Mouse (Mus musculus): ENCODE results near the gene Stard3nl.
"Not testable (repeated sequence)": the region's sequence is repeated elsewhere in the genome, so short reads cannot be mapped to it uniquely, and the experiment has no call there.

Stard3nl gene

DNA sequence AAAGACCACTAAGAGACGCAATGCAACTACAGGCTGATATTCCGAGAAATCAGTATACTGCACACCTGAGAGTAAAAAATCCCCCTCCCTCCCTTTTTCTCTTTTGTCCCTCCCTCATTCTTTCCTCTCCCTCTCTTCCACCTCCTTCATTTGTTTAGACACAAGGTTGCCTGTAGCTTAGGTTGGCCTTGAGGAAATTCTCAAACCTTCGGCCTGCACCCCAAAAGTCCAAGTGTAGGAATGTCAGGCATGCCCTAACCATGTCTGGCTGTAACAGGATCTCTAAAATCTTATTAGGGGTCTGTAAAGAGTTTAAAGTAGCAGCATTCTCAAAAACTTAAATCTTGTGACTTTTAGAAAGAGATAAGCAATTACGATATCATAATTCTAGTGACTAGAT is 10.4 kb downstream of the Stard3nl start:
- no peak for DNase-seq (ENCODE audit: low spot score)

DNA sequence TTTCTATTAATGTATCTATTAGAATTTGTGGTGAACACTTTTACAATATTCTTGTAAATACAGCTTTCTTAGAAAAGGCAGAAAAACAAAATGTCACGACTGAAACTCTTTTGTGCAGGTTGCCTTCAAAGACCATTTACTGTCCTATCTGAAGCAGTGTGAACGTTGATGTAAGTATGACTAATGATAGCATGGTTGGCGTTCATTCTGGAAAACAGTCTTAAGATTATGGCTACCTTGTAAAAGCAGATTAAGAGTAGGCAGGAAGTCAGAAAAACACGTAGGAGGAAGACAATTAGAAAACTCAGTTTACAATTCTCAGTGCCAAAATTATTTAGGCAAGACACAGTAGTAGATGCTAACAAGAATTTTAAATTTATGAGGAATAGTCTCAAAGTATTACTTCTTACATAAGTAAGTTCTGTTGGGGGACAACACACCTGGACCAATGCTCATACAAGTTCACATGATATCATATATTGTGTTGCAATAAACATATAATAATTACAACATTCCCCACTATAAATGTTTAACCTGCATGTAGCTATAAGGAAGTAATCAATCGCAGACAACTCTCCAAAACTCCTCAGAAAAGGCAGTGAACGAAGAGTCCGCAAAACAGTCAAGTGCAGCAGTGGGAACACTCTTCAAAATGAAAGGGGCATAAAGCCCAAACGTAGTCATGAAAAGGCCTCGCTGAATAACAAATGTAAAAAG is 14.3 kb downstream of the Stard3nl start:
- DNase-seq (ENCODE audit: low spot score): no peak

DNA sequence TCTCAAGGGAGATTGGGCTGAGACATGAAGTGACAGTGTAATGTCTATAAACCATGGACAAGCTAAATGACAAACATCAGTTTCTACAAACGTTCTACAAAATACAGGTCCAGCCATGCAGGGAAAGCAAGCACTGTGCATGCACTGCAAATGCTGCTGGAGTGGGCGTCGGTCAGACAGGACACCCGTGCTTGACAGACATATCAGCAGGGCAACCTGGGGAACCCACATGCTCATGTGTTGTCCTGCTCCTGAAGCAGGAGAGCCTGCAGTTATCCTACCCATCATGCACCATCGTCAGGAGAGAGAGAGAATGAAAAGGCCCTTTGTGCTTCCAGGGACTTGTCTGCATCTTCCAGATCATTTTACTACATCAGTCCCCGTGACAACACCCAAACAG is 16.3 kb downstream of the Stard3nl start:
- no peak for DNase-seq (ENCODE audit: low spot score)

DNA sequence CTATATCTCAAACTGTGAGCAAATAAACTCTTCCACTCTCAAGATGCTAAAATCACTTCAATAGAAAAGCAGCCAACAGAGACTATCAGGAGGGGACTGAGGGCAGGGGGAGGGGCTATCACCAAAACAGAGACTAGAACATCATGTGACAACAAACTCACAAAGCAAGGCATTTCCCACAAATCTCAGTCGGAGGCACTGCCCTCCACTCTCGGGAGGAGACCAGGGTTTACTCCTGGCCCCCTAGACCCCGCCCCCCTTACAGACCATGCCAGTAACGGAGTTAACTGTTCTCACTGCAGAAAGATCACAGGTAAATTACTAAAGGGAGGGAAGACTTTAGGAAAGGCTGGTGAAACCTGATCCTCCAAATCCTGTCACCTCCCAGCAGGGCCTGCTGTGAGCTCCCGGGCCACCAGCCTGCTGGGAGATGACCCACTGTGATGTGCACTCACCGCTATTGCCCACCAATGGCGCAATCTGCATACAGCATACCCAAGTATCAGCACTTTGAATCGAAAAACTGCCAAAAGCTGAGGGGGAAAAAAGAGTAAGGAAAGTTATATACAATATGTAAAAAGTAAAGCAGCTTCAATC is 23.4 kb downstream of the Stard3nl start:
- no peak for DNase-seq (ENCODE audit: low spot score)

DNA sequence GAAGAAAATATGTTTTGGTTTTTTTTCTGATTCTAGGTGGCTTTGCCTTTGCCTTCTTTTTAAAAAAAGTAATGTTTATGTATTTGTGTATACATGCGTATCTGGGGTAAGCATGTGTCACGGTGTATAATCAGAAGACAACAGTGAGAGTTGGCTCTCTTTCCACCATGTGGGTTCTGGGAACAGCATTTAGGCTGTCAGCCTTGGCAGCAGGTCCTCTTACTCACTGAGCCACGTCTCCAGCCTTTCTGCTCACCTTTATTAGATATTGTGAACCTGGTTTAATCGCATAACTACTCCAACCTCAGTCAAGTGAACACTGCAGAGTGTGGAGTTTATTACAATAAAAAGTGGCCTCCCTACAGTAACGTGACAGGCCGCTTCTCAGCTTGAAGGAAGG is 26.8 kb downstream of the Stard3nl start:
- DNase-seq (ENCODE audit: low spot score): no peak

DNA sequence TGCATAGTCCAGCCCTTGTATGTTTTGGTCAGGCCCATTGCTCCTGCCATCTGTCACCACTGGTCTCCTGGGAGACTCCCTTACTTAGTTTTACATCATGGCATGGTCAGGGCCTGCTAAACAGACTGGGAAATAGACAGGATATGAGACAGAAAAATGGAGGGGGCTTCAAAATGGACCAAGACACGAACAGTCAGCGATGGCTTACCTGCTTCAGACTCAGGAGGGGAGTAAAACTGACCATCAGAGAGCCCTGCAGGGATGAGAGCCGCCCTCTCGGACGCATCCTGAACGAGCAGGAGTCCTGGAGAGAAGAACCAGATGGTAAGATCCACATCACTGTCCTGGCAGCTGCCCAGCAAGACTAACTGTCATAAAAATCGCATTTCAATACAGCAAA is 28.1 kb downstream of the Stard3nl start:
- DNase-seq (ENCODE audit: low spot score): no peak

DNA sequence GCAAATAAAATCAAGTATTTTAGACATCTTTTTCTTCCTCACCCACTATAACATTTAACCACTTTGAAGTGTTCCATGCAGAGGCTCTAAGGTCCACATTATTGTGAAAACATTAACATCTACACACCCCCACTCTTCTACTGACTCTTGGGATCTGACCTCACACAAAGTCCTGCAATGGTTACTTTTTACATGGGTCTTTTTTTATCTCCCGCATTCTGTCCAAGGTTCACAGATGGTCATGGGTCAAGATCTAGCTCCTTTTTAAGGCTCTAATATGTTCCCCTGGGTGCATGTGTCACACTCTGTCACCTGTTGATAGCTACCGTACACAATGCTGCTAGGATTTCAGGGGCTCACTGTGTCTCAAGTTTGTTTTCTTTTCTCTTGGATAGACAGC is 28.7 kb downstream of the Stard3nl start:
- no peak for DNase-seq (ENCODE audit: low spot score)

DNA sequence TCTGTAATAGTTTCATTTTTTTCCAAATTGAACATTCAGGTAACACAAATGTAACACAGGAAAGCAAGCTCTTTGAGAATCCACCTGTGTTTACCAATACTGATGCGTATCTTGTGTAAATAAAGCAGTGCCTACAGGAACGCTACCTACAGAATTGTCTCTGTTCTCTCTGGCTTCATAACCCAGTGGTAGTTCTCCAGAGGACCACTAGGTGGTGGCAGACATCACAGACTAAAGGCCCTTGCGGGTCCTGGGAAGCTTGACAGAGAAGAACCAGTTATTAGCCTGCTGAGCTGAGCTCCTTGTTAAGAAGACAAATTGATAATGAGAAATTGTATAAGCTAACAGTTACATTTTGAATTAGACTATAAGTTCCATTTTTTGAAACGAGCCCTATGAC is 30.0 kb downstream of the Stard3nl start:
- DNase-seq (ENCODE audit: low spot score): peak; percentile 61

DNA sequence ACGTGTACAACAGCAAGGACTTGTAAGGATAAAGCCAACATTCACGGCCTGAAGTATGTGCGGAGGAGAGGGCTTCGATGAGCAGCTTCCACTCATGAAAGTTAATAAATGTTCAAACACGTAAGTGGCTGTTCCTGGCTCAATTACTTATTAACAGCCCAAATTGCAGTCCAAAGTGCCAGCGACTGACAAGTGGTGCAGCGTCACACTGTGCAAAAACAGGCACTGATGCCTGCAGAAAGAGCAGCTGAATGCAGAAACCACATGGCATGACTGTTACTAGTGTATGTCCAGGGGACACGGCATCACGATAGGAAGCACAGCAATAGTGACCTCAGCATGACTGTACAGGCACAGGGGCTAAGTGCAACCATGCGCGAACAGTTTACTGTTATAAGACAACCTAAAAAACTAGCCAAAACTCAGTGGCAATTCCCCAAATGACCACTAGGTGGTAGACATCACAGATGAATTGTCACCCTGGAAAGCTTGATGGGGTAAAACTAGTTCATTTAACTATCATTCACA is 31.3 kb downstream of the Stard3nl start:
- peak; percentile 63 for DNase-seq (ENCODE audit: low spot score)

DNA sequence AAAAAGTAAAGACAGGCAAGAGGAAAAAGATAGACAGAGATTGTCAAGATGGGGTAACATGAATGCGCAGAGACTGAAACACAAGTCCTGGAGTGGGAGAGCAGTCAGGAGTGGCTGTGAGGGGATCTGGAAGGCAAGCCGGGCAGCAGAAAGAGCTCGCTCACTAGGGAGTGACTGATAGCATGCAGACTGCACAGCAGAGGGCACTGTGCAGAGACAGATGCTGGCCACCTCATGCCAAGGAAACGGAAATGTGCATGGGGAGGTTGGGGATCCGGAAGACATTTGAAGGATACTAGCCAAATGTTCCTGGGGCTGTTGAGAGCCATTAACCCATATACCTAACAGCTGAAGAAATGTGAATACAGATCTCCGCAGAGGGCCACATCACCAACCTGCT is 33.2 kb downstream of the Stard3nl start:
- no peak for DNase-seq (ENCODE audit: low spot score)

DNA sequence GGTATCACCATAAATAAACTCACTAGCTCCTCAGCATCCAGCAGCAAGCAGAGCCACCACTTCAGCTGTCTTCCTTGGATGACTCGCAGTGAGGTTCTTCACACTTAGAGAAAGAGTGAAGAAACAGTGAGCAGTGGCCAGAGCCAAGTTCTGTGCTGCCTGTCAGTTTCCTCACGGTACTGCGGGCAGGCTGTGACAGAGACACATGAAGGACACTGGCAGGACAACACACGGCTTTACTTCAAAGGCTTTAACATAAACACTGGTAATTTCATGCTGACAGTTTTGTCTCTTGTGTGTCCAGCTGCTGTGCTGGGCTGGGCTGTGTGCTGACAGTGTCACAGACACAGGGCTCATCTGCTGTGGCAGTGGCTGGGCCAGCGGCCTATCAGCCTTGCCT is 37.6 kb downstream of the Stard3nl start:
- DNase-seq (ENCODE audit: low spot score): no peak

DNA sequence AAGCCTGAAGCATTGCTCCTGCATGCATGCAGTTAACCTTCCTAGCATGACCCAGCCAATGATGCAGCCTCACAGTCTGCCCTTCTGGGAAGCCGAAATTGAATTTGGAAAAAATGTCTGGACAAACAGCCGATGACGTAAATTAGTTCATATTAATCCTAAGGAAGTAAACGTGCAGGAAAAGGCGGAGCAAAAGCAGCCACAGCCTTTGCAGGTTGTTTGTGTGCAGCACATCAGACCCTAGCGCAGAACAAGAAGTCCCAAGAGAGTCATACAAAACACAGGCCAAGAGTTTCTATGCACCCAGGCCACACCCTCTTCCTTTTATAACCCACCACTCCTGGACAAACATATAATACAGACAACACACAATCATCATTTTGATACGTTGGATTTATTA is 38.3 kb downstream of the Stard3nl start:
- no peak for DNase-seq (ENCODE audit: low spot score)

DNA sequence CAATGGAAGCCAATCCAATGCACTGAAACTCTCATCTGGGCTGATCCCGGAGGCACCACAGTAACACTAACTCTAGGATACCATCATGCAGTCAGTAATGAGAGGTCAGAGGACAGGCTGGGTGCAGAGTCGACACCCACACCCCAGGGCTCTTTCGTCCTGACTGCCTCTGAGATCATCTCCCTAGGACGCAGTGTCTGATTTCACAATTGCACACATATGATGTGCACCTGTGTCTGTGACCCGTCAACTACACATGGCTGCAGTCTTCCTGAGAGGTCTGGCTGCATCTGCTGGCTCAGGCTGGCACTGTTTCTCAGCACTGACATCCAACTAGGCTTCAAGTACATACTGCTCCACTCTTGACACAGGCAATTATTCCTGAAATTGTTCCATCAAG is 38.9 kb downstream of the Stard3nl start:
- DNase-seq (ENCODE audit: low spot score): no peak

DNA sequence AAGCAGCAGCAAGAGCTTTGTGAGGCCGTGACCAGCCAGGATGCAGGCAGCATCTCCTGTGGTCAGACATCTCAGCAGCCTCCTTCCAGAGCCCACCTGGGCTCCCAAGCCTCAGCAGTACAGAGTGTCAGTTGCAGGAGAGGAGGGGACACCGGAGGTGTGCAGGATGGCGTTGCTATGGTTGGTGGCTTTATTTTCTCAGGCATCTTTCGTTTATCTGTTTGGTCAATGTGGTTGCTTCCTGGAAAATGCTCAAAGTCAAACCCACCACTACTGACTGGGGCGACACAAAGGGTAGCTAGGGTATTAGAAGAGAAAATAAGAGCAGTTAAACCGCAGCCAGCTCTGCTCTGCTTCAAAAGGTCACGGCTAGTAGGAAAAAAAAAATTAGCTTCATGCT is 39.5 kb downstream of the Stard3nl start:
- DNase-seq (ENCODE audit: low spot score): no peak

DNA sequence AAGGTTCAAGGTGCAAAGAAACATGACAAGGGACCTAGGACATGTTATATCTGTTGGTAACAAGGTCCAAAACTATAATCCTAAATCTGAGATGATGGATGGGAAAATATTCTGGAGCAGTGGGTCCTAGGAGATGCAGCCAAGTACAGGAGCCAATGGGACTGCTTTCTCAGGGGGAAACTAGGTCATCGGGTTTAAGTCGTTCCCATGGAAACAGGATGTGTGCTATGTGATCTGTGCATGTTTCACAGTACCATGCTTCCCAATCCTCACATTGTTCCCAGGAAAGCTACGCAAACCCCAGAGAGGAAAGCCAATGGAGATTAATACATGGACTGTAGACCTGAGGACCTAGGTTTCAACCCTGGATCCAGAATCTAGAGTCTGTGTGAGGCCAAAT is 42.8 kb downstream of the Stard3nl start:
- no peak for DNase-seq (ENCODE audit: low spot score)

DNA sequence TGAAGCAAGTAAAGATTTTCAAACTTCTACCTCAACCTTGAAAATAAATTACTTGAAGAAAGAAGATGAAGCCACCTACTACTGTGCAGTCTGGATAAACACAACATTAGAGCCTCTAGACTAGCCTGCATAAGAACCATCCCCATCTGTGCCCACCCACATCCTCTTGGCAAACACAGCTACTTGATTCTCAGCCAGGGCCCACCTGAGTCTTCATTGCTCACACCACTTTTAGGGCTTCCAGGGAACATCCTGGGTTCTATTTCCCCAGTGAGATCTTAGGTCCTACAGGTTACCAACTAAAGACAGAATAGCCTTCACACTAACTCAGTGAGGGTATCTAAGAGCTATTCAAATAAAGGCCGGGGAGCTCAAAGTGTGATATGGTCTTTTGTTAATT is 55.2 kb downstream of the Stard3nl start:
- DNase-seq (ENCODE audit: low spot score): not testable (repeated sequence)

DNA sequence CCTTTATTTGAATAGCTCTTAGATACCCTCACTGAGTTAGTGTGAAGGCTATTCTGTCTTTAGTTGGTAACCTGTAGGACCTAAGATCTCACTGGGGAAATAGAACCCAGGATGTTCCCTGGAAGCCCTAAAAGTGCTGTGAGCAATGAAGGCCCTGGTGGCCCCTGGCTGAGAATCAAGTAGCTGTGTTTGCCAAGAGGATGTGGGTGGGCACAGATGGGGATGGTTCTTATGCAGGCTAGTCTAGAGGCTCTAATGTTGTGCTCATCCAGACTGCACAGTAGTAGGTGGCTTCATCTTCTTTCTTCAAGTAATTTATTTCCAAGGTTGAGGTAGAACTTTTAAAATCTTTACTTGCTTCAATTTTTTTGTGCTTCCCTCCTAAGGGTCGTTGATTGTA is 59.3 kb downstream of the Stard3nl start:
- DNase-seq (ENCODE audit: low spot score): not testable (repeated sequence)
